Mouse (Mus musculus) neural tube, embryonic 12.5 days (tissue): ENCODE measurements at regions not wholly inside any gene's neighbourhood (a gene's known extent, or its start where the extent isn't known, plus 50 kb on each side); places are given as distances from the start of the nearest gene placed in this dataset.
A peak's percentile ranks its signal among the peaks of the same experiment; 100 is the strongest.

Source experiments
- ATAC-seq: fragments of 200-750 bp; cut with Nextera tagmentation; 2 replicates; pipeline ENCODE4 v1.8.0; 2017; ENCODE audit warnings: low read depth, mild to moderate bottlenecking, moderate TSS enrichment, moderate library complexity; ENCODE audit not compliant: low FRiP score
- H3K27ac ChIP-seq: fragments of 300-500 bp; sonication (generic); 2 replicates; pipeline ENCODE4 v1.5.1; 2016
- H3K27me3 ChIP-seq: fragments of 300-500 bp; sonication (generic); replicated peaks from 2 replicates; pipeline ENCODE4 v1.6.1; 2016; ENCODE audit warnings: mild to moderate bottlenecking
- H3K36me3 ChIP-seq: fragments of 300-500 bp; sonication (generic); 2 replicates; pipeline ENCODE4 v1.6.1; 2016; ENCODE audit warnings: mild to moderate bottlenecking
- H3K4me1 ChIP-seq: fragments of 300-500 bp; sonication (generic); 2 replicates; pipeline ENCODE4 v1.6.1; 2016
- H3K4me2 ChIP-seq: fragments of 300-500 bp; sonication (generic); replicated peaks from 2 replicates; pipeline ENCODE4 v1.6.1; 2016; ENCODE audit warnings: mild to moderate bottlenecking
- H3K4me3 ChIP-seq: fragments of 300-500 bp; sonication (generic); 2 replicates; pipeline ENCODE4 v1.5.1; 2016
- H3K9ac ChIP-seq: fragments of 300-500 bp; sonication (generic); 2 replicates; pipeline ENCODE4 v1.6.1; 2016; ENCODE audit warnings: mild to moderate bottlenecking
- H3K9me3 ChIP-seq: fragments of 300-500 bp; sonication (generic); 2 replicates; pipeline ENCODE4 v1.6.1; 2016; ENCODE audit warnings: mild to moderate bottlenecking
- WGBS: fragments of 180-500 bp; shearing (Covaris S2); methylation state at CpG from one replicate; pipeline ENCODE4 v1.1.7; 2016; 5-methylcytosine and 5-hydroxymethylcytosine counted together

DNA sequence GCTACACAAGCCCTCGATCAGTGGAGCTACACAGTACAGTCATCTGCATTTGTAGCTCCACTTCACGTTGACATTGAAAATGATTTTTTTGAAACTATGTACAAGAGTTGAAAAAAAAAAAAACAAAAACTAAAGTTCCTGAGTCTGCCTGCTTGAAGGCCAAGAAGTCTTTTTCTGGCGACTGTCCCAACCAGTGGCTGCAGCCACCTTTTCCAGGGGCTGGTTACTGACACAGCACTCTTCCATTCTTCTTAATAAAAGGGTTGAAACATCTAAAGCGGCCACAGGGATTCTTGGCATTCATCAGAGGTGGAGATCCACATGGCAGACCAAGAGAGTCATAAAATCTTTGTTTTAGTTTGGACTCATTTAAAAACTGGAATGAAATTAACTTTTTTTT, 87.0 kb upstream of the Ptch1 start:
- no peak overlapping the region for H3K27ac ChIP-seq
- H3K4me2 ChIP-seq = no peak overlapping the region
- no peak overlapping the region for H3K9ac ChIP-seq
- H3K27me3 ChIP-seq = no peaks in the 10 kb centered on the region
- WGBS = 76% methylated on average over 4 of the region's 4 CpGs
- no peak for ATAC-seq
- H3K4me3 ChIP-seq = no peak overlapping the region
- H3K4me1 ChIP-seq = no peaks in the 10 kb centered on the region
- no peaks in the 10 kb centered on the region for H3K9me3 ChIP-seq
- H3K36me3 ChIP-seq = no peaks in the 10 kb centered on the region

GRCm38 (mm10) chr13:63668576-63668975, 95.2 kb upstream of the Ptch1 start:
- H3K4me3 ChIP-seq = no peak overlapping the region
- H3K4me2 ChIP-seq = no peak overlapping the region
- H3K9me3 ChIP-seq = no peaks in the 10 kb centered on the region
- H3K4me1 ChIP-seq = peaks cover 5% of the 10 kb centered on the region
- 22% methylated on average over 4 of the region's 4 CpGs for WGBS
- no peaks in the 10 kb centered on the region for H3K36me3 ChIP-seq
- ATAC-seq = no peak
- H3K27ac ChIP-seq = no peak overlapping the region
- H3K27me3 ChIP-seq = no peaks in the 10 kb centered on the region
- no peak overlapping the region for H3K9ac ChIP-seq

GRCm38 (mm10) chr13:63669031-63669430, 95.6 kb upstream of the Ptch1 start:
- Histone ChIP-seq H3K27me3 (no peaks in the 10 kb centered on the region), H3K36me3 (no peaks in the 10 kb centered on the region), H3K4me3 (no peak overlapping the region), H3K27ac (no peak overlapping the region), H3K9me3 (no peaks in the 10 kb centered on the region), H3K4me1 (peaks cover 5% of the 10 kb centered on the region), H3K9ac (no peak overlapping the region), H3K4me2 (no peak overlapping the region)
- ATAC-seq = no peak
- 6% methylated on average over 2 of the region's 2 CpGs for WGBS

DNA sequence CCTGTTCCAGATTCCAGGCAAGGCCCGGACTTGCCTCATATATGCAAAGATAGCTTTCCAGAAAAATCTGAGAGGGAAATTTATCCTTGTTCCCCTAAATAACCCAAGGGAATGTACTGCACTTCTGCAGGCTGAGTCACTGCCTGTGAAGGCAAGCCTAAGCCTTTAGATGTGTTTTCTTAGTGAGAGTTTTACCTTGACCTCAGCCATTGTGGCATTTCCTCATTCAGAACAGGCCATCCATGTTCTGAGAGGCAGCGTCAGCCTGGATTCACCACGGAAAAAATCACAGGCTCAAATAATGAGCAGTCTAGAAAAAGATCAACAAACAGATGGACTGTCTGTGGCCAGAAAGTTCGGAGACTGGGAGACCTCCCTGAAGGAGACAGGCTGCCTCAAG, 99.0 kb upstream of the Ptch1 start:
- ATAC-seq = no peak
- H3K27ac ChIP-seq = no peak overlapping the region
- 76% methylated on average over 4 of the region's 4 CpGs for WGBS
- no peaks in the 10 kb centered on the region for H3K36me3 ChIP-seq
- peaks cover 5% of the 10 kb centered on the region for H3K4me1 ChIP-seq
- H3K9me3 ChIP-seq = no peaks in the 10 kb centered on the region
- no peak overlapping the region for H3K4me2 ChIP-seq
- H3K9ac ChIP-seq = no peak overlapping the region
- no peaks in the 10 kb centered on the region for H3K27me3 ChIP-seq
- H3K4me3 ChIP-seq = no peak overlapping the region

- Histone ChIP-seq H3K4me2 (no peak overlapping the region), H3K9ac (no peak overlapping the region), H3K27ac (no peak overlapping the region), H3K27me3 (no peaks in the 10 kb centered on the region), H3K36me3 (no peaks in the 10 kb centered on the region), H3K9me3 (no peaks in the 10 kb centered on the region), H3K4me3 (no peak overlapping the region), H3K4me1 (no peaks in the 10 kb centered on the region)
- 63% methylated on average over 2 of the region's 2 CpGs for whole genome bisulfite sequencing
- no peak for ATAC-seq
Measured at GRCm38 (mm10) chr13:63677696-63678095, 104.3 kb upstream of the Ptch1 start.

DNA sequence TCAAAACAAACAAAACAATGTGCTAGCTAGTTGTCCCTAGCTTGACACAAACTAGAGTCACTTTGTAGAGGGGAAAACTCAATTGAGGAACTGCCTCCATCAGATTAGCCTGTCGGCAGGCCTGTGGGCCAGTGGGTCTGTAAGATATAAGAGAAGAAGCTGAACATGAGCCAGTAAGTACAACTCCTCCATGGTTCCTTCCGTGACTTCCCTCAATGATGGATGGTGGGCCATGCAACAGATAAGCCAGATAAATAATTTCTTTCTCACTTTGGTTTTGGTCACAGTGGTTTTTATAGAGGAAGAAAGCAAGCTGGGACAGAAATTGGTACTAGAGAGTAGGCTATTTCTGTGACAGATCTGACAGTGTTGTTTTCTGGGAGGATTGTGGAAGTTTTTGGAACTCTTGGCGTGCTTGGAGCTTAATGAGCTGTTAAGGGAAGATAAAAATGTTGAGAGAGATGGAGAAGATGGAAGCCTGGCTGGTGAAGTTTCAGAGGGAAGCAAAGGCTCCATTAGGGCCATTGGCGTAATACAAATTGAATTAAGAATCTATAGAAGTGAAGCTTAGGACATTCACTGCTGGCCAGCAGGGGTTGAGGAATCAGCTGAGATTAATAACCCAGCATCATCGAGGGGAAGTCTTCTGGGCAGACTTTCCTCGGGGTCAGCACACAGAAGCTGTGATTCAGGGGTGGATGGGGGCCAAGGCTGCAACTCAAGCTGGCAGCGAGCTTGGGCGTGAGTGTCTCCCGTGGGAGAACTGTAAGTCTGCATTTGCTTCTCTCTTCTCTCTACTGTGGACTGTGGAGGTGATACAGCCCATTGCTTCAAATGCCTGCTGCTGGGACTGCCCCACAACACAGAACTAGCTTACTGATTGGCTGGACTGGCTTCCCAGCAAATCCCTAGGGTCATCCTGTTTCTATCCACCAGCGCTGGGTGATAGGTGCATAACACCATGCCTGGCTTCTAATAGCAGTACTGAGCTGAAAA, 105.2 kb upstream of the Ptch1 start:
- Histone ChIP-seq H3K4me3 (no peak overlapping the region), H3K4me2 (no peak overlapping the region), H3K4me1 (no peaks in the 10 kb centered on the region), H3K27ac (no peak overlapping the region), H3K9me3 (no peaks in the 10 kb centered on the region), H3K9ac (no peak overlapping the region), H3K36me3 (no peaks in the 10 kb centered on the region), H3K27me3 (no peaks in the 10 kb centered on the region)
- ATAC-seq = no peak
- WGBS = 80% methylated on average over 10 of the region's 10 CpGs

- H3K9ac ChIP-seq = no peak overlapping the region
- ATAC-seq = no peak
- no peaks in the 10 kb centered on the region for H3K27me3 ChIP-seq
- H3K4me2 ChIP-seq = no peak overlapping the region
- no peaks in the 10 kb centered on the region for H3K36me3 ChIP-seq
- H3K4me1 ChIP-seq = no peaks in the 10 kb centered on the region
- H3K9me3 ChIP-seq = no peaks in the 10 kb centered on the region
- 86% methylated on average over 4 of the region's 4 CpGs for WGBS
- no peak overlapping the region for H3K4me3 ChIP-seq
- H3K27ac ChIP-seq = no peak overlapping the region
Measured at GRCm38 (mm10) chr13:63682341-63682740, 108.9 kb upstream of the Ptch1 start.

DNA sequence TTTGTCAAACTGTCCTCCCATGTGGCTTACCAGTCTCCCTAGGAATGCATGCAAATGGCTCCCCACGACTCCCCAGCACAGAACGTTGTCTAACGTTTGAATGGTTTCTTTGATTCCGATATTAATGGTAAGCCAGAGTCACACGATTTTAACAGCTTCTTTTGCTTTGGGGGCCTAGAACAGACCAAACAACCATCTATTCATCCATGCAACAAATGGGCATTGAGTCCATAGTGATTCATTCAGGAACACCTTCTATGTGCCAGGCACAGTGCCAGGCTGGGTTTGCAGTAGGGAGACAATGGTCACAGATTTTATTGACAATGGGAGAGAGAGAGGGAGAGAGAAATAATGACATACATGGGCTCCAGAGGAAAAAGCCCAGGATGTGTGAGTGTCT, 118.6 kb upstream of the Ptch1 start:
- no peak overlapping the region for H3K27ac ChIP-seq
- H3K9ac ChIP-seq = no peak overlapping the region
- no peak overlapping the region for H3K4me3 ChIP-seq
- H3K27me3 ChIP-seq = no peaks in the 10 kb centered on the region
- peak; percentile 76; the same call in 1 of the 2 replicates for ATAC-seq
- H3K4me2 ChIP-seq = no peak overlapping the region
- 54% methylated on average over 5 of the region's 5 CpGs for WGBS
- no peaks in the 10 kb centered on the region for H3K36me3 ChIP-seq
- no peaks in the 10 kb centered on the region for H3K9me3 ChIP-seq
- no peaks in the 10 kb centered on the region for H3K4me1 ChIP-seq

- no peak for ATAC-seq
- no peak overlapping the region for H3K27ac ChIP-seq
- H3K36me3 ChIP-seq = no peaks in the 10 kb centered on the region
- H3K4me2 ChIP-seq = no peak overlapping the region
- no peaks in the 10 kb centered on the region for H3K9me3 ChIP-seq
- 64% methylated on average over 5 of the region's 5 CpGs for WGBS
- no peak overlapping the region for H3K4me3 ChIP-seq
- no peaks in the 10 kb centered on the region for H3K27me3 ChIP-seq
- no peaks in the 10 kb centered on the region for H3K4me1 ChIP-seq
- no peak overlapping the region for H3K9ac ChIP-seq
Measured at GRCm38 (mm10) chr13:63693636-63694035, 120.2 kb upstream of the Ptch1 start.

DNA sequence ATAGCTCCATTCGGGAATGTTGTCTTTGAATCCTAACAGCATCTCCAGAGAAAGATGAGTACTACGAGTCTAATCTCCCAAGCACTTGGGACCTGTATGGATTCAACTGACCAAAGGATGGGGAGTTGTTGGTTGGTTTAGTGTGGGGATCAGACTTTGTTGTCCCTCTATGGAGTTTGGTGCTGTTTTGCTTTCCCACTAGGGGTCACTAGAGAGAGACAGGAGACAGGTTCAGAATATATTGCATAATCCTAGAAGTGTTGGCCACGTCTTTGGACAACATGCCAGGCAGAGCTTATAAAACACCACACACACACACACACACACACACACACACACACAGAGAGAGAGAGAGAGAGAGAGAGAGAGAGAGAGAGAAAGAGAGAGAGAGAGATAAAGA, 118.6 kb upstream of the Ercc6l2 start:
- Histone ChIP-seq H3K27me3 (no peaks in the 10 kb centered on the region), H3K27ac (no peak overlapping the region), H3K4me3 (no peak overlapping the region), H3K36me3 (no peaks in the 10 kb centered on the region), H3K4me1 (0 out of 2 replicates have a peak, but pooled peaks cover 4% of the 10 kb centered on the region), H3K4me2 (no peak overlapping the region), H3K9ac (no peak overlapping the region), H3K9me3 (no peaks in the 10 kb centered on the region)
- 67% methylated on average over 3 of the region's 3 CpGs for WGBS
- no peak for ATAC-seq

GRCm38 (mm10) chr13:63699624-63700023, 115.4 kb upstream of the Ercc6l2 start:
- Histone ChIP-seq H3K27ac (no peak overlapping the region), H3K9ac (no peak overlapping the region), H3K4me1 (peaks cover 11% of the 10 kb centered on the region; the same call in 1 of the 2 replicates), H3K9me3 (no peaks in the 10 kb centered on the region), H3K27me3 (no peaks in the 10 kb centered on the region), H3K4me3 (no peak overlapping the region), H3K36me3 (no peaks in the 10 kb centered on the region), H3K4me2 (no peak overlapping the region)
- ATAC-seq = no peak
- 73% methylated on average over 2 of the region's 2 CpGs for WGBS

DNA sequence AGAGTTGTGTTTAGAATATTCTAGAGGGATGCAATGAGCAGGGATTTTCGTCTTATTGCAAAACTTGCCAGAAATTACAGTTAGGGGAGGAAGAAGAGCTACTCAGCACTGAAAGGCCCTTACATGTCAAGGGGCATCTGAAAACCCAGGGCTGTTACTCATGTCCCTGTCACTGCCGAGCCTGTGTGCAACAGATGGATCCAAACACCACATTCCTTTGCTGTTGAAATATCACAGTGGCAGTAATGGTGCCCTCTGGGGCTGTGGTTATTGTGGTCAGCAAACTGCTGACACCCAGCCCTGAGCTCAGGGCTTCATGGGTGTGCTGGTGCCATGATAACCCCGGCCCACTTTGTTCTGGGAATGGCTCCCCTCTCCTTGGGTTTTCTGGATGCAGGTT, 114.3 kb upstream of the Ercc6l2 start:
- 65% methylated on average over 3 of the region's 3 CpGs for WGBS
- no peaks in the 10 kb centered on the region for H3K9me3 ChIP-seq
- no peak overlapping the region for H3K27ac ChIP-seq
- ATAC-seq = no peak
- H3K27me3 ChIP-seq = no peaks in the 10 kb centered on the region
- H3K36me3 ChIP-seq = no peaks in the 10 kb centered on the region
- no peak overlapping the region for H3K4me2 ChIP-seq
- peaks cover 11% of the 10 kb centered on the region; the same call in 1 of the 2 replicates for H3K4me1 ChIP-seq
- H3K9ac ChIP-seq = no peak overlapping the region
- no peak overlapping the region for H3K4me3 ChIP-seq
